Mouse (Mus musculus) cerebellum, adult 11 months (tissue): Measurements from ENCODE around the gene Srarp.

Source experiments
- DNase-seq: peaks from one replicate; pipeline ENCODE4 v3.0.0; 2022

Gene Srarp

DNA sequence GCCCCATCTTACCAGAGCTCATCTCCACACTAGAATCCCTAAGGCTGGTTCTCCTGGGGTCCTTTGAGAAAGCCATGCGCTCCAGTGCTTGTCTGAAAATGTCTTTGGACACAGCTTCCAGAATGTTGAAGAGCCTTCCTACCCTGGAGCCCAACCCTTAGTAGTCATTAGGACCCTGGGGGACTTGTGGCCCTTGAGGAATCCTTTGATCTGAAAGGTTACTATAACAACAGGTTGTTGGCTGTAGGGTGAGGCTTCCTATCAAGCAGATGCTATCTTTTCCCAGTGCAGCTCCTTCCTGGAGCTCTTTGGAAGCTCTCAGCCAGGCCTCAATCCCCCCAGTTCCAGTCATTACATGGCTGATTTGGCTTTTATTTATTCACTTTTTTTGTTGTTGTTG lies at the start of gene Srarp:
Srarp (minus strand) TSS at position 132 of the 400 bp plus-strand sequence.
- no peak for DNase-seq

DNA sequence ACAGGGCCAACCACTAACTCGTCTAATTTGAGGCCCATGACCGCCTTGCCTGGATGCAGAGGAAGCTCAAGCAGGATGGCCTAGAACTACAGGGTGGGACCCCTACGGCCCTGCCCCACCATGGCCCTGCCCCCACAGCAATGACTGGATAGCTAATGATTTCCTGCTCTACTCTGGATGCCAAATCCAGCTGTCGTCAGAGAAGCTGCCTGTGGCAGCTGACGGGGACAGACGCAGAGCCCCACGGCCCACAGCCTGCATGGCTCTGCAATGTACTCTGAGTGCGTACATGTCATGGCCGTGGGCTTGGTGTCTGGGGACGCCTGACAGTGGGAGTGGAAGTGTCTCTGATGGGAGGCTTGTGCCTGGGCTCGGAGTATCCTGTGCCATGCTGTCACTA lies 48.2 kb upstream of the Srarp start:
- no peak for DNase-seq

DNA sequence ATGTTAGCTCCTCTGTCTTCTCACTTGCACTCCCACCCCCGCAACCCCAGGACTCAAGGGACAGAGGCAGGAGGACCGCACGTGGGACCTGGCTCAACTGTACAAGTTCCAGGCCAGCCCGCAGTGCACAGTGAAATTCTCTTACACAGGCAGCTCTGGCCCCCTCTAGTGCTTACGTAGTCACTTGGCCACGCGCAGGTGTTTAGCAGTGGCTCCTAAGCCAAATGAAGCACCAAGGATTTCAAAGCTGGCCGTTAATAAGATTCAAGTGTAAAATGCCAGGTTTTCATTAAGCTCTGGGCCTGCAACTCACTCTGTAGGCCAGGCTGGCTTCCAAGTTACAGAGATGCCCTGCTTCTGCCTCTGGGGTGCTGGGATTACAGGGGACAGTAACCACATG lies 43.5 kb upstream of the Srarp start:
- DNase-seq, result no peak

DNA sequence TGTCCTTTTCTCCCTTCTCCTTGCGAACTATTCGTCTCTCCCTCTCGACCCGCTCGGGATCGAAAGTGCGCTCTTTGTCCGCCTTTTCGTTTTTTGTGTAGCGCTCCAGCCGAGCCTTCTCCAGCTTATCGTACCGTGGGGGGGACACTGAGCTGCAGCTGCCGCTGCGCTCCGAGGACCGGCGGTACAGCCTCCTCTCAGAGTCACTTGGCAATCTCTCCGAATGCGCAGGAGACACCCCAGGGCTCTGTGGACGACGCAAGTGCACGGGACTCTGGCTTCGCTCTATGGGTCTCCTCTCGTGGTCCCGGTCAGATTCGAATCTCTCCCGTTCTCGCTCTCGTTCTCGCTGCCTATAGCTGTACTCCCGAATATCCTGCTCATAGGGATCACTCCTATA lies 42.9 kb upstream of the Srarp start:
- no peak for DNase-seq

DNA sequence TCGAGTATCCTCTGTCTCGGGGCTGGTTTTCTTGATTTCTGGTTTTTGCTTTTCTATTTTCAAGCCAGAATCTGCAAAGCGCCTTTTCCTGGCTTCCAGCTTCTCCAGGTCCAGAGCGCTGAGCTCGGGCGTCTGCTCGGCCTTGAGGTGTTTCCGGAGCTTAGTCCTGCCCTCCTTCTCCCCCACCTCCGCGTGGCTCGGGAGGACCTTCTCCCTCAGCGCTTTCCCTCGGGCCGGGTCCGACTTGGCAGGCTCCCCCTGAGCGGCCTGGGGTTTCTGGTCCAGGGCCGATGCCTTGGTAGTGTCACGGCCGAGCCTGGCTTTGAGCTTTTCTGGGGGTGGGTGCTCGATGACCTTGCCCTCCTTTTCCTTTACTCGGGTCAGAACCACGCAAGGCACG lies 42.3 kb upstream of the Srarp start:
- DNase-seq, result peak; percentile 57

DNA sequence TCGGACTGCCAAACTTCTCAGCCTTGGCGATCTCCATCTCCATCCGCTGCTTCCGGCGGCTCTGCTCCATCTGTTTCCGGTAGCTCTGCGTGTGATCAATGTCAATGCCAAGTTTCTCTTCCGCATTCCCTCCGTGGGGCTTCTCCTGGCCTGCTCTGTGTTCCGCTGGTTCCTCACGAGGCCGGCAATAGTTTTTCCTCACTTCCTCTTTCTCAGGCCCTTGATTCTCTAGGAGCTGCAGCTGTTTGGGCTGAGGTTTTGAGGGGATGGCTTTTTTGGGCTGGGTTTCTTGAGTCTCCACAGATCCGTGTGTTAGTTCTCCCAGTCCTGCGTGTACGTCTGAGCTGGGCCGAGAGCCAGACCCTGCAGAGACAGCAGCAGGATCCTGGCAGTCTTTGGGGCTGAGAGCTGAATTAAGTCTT lies 41.8 kb upstream of the Srarp start:
- DNase-seq, result peak; percentile 90

DNA sequence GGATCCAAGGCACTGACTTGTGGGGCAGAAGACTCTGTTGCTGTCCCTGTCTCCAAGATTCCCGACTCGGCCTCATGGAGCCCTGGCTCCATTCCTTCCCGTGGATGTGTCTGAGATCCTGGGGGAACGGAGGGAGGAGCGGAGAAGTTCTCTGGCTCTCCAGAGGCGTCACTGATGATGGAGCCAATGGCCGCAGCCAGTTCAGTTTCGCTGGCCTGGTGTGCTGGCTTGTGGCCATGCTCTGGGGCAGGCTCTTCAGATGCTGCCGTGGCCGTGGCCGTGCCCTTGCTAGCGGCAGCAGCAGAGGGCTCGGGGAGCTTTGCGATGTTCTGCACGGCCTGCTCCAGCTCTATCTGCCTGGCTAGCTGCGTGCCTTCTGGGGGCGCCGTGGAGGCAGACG lies 38.5 kb upstream of the Srarp start:
- no peak for DNase-seq

DNA sequence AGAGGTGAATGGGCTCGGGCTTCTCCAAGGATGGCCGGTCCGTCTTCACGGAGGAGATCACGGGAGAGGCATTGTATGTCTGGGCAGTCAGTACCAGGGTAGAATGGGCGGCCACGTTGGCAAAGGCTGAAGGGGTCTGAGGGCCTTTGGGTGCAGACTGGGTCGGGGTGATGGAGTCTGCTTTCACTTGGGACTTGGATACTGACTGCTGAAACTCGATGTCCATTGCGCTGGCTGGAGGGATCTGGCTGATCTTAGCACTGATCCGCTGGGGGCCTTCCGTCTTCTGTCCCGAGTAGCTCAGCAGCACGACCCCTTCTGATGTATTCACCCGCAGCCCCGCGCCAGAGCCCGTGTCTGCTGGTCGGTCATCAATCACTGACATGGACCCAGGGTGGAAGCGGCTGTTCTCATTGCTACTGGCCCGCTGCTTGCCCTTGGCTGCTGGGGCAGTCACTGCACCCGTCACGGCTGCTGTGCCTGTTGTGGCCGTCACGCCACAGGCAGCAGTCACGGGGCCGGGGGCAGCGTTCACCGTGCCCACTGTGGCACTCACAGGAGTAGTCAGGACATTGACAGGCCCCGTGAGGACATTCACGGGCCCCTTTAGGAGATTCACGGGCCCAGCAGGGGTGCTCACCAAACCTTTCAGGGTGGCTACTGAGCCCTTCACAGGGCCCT lies 36.9 kb upstream of the Srarp start:
- no peak for DNase-seq

DNA sequence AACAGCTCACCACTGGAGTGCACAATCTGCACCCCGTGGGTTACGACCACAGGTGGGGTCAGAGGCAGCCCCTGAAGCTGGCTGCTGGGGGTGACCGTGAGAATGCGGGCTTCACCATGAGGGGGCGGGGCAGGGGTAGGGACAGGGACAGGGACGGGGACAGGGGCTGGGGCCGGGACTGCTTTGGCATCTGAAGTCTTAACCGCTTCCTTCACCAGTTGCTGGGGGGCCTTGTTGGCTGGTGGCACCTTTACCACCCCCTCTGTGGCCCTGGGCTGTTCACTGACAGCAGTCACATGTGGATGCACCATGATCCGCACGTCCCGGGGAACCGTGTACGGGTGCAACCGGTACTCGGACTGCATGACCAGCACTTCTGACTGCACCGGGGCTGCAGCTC lies 35.6 kb upstream of the Srarp start:
- no peak for DNase-seq

DNA sequence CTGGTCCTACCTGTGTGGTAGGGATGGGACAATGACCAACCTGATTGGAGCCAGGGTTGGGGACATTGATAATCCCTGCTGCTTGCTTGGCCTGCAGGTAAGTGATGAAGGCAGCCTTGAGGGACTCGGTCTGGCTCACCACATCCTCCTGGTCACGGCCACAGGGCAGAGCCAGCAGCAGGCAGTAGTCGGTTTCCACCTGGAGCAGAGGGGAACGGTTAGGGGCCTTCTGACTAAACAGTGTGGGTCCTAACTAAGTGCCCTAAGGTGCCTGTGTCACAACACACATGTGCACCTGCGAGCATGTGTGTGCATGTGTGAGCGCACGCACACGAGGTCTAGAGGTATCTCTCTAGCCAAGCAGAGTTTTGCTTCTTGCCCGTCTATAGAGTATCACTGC lies 33.4 kb upstream of the Srarp start:
- DNase-seq, result no peak

DNA sequence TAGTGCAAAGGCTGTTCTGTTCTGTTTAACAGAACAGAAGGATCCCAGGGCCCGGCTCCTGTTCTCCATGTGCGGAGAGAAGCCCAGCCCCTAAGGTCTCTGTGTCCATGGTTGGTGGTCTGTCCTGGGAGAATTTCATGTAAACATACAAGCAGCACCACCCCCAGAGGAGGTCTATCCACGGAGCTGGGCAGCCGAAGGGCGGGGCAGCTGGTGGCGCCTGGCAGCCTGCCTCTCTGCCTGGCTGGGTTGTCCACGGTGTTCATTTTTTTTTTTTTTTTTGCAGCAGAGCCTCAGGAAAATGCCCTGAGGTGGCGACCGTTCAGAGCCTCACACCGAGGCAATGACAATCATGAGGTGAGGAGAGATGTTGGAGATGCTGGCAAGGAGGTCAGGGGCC lies 32.7 kb upstream of the Srarp start:
- peak; percentile 65 for DNase-seq

DNA sequence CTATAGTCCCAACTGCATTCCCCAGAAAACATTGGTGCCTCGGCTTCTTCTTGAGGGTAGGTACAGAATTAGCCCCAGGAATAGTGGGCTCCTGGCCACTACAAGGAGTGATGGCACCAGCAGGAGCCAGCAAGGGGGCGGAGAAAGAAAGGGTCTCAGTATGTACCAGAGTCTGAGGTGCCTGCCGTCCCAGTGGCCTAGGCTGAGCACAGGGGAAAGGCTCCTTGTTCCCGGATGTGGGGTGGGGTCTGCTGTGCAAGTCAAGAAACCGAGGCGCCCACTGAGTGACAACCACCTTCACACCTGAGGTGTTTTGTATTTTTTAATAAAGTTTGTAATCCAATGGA lies 31.6 kb upstream of the Srarp start:
- DNase-seq, result no peak

DNA sequence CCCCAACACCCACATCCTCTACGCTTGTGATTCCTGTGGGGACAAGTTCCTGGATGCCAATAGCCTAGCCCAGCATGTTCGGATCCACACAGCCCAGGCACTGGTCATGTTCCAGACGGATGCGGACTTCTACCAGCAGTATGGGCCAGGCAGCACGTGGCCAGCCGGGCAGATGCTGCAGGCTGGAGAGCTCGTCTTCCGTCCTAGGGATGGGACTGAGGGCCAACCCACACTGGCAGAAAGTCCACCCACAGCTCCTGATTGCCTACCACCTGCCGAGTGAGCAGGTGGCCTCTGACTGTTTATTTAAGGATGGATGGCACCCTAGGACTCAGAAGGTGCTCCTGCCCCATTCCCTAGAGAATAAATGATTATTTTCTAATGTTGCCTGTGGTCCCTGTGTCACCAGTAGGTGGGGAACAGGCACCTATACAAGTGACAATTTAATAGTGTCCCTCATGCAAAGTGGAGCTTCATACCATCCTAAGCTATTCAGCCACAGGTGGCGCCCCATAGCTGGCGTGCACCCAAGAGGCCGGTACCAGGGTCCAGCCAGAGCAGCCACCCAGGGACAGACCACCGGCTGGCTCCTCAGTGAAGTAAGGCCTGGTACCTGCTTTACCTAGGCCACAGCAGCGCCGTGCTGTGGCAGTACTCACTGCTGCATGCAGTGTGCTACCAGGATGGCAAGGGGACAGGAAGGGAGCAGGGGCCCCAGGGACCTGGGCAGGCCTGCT lies 31.1 kb upstream of the Srarp start:
- DNase-seq, result no peak

DNA sequence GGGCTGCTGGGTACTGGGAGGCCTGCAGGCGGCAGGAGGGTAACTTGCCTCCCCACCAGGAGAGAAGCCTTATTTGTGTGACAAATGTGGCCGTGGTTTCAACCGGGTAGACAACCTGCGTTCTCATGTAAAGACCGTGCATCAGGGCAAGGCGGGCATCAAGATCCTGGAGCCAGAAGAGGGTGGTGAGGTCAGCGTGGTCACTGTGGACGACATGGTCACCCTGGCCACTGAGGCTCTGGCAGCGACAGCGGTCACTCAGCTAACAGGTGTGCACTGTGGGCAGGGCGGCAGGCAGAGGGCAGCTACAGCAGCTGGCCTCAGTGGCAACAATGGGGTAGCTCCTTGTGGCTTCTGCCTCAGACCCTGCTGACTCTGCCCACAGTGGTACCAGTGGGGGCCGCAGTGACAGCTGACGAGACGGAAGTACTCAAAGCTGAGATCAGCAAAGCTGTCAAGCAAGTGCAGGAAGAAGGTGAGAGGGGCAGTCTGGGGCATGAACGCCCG lies 30.4 kb upstream of the Srarp start:
- no peak for DNase-seq

DNA sequence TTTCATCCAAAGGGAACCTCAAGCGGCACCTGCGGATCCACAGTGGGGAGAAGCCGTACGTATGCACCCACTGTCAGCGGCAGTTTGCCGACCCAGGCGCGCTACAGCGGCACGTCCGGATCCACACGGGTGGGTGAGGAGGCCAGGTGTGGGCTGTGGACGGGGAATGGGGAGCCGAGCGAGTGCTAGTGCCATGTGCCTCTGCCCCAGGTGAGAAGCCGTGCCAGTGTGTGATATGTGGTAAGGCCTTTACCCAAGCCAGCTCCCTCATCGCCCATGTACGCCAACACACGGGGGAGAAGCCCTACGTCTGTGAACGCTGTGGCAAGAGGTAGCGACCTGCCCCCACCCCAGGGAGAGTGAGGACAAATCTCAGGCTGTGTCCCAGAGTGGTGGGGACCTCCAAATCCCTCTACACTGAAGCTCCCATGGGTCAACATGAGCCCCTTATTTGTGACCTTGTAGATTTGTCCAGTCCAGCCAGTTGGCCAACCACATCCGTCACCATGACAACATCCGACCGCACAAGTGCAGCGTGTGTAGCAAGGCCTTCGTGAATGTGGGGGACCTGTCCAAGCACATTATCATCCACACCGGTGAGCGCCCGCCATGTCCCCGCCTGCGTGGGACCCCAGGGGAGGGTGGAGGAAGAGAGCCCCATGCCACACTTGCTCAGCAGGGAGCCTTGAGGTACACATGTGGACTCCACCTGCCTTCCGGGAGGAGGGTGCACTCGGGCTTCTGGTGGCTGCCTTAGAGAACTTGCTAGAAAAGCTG lies 29.8 kb upstream of the Srarp start:
- no peak for DNase-seq

DNA sequence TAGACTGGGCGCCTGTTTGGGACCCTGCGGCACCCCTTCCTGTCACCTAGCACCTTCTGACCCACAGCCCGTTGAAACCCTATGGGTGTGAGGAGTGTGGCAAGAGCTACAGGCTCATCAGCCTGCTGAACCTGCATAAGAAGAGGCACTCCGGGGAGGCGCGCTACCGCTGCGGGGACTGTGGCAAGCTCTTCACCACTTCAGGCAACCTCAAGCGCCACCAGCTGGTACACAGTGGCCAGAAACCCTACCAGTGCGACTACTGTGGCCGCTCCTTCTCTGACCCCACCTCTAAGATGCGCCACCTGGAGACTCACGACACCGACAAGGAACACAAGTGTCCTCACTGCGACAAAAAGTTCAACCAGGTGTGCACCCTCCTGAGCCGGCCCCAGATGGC lies 28.8 kb upstream of the Srarp start:
- DNase-seq, result no peak

DNA sequence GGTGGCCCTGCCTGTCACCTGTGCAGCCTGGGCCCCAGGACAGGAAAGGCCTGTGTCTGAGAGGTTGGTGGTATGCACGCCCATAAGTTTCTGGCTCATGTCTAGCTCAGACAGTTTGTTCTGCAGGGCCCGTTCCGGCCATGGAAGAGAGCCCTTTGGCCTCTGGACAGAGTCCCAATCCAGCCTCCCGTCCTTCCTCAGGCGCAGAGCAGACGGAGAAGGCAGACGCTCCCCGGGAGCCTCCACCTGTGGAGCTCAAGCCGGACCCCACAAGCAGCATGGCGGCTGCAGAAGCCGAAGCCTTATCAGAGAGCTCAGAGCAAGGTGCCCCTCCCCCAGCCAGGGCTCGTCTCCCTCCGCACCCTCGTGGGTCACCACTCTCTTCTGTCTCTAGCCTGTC lies 27.6 kb upstream of the Srarp start:
- no peak for DNase-seq

DNA sequence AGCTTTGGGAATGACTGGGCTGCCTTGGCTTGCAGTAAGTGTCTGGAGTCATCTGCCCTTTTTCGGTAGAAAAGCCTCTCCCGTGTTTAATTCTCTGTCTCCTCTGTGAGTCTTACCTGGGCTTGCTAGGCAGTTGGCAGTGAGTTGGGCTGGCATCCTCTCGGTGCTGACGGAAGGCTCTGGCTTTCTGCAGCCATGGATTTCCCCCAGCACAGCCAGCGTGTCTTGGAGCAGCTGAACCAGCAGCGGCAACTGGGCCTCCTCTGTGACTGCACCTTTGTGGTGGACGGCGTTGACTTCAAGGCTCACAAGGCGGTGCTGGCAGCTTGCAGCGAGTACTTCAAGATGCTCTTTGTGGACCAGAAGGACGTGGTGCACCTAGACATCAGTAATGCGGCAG lies 25.7 kb upstream of the Srarp start:
- no peak for DNase-seq

DNA sequence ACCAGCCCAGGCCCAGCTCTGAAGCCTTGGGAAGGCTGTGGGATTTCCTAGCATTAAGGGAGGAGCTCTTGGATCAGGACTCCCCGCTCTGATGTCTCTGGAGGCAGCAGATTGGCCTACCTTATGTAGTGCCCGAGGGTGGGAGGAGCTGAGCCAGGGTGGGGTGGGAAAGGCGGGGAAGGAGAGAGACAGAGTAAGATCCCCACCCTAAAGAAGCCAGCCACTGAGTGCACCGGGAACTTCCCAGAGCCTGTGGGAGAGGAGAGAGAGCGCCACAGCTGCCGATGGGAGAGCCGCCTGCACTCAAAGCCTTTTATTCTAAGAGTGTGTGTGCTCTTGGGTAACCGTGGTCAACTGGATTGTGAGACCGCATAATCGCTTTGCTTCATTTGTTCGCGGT lies 25.2 kb upstream of the Srarp start:
- DNase-seq, result no peak

DNA sequence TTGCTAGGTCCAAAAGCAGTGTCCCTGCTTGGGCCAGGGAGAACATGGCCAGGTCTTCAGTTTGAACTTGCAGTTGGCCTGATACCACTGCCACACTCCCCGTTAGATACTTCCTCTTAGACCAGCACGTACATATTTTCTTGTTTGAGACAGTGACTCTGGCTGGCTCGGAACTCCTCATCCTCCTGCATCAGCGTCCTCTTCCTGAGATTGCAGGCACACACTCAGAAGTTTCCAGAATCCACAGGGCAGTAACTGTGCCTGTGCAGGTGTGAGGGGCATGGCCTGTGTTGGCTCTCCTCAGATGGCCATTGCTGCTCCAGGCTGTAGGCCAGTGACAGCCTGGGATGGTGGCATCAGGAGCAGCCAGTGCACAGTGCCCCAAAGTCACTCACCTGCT lies 24.6 kb upstream of the Srarp start:
- no peak for DNase-seq

DNA sequence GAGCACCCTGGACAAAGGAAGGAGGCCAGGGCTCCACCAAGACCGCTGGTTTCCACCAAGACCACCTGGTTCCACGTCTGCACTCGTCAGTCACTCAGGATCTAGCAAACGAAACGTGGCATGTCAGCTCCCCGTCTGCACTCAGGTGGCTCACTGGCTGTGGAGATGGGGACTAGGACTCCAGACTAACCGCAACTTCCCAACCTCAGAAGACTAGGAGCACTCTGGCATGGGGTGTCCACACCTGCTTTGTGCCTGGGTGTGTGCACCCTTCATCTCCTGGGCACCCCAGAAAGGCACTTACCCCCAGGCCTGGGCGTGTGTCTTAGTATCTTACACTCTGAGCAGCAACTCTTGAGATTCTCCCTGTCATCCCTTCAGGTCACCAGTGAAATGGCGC lies 23.9 kb upstream of the Srarp start:
- no peak for DNase-seq

DNA sequence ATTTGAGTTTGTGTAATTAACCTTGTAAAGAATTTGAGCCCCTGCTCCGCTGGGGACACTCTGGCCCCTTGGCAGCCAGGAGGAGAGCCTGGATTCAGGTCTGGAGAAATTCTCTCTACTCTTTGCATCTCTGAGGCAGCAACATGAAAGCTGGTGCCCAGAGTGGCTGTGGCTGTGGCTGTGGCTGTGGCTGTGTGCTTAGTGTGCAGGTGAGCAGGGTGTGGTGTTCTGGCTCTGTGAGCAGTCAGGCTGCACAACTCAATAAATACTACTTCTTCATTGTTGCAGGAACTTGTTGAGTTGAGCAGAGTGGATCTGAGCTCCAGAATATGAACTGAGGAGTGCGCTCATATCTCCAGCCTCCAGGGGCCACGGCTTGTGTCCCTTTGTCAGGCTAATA lies 23.0 kb upstream of the Srarp start:
- no peak for DNase-seq

DNA sequence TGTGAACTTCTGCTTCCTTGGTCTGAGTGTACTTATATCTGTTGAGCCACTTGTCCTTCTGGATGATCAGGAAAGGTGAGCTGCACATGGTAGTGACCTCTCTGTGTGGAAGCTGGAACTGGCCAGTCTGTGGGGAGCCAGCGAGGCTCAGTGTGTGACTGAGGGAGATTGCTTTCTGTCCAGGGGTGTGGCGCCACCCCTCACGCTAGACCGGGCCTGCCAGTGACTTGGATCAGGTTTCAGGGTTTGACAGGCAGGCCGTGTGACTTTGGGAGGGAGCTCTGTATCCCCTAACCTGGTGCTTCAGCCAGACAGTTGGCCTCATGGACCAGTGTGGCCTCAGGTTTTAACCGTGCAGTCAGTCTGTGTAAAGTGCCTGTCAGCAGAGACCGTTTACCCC lies 22.3 kb upstream of the Srarp start:
- DNase-seq, result no peak
